Mouse (Mus musculus) CD4-positive, CD25-positive, alpha-beta regulatory T cell, adult 2 months (primary cell): ENCODE data around the gene Esrra.
A peak's percentile ranks its signal among the peaks of the same experiment; 100 is the strongest.

Experiments used
- DNase-seq: peaks from one replicate; pipeline ENCODE4 v3.0.0-alpha.2; 2012; ENCODE audit warnings: low read depth, low spot score

Esrra gene

DNA sequence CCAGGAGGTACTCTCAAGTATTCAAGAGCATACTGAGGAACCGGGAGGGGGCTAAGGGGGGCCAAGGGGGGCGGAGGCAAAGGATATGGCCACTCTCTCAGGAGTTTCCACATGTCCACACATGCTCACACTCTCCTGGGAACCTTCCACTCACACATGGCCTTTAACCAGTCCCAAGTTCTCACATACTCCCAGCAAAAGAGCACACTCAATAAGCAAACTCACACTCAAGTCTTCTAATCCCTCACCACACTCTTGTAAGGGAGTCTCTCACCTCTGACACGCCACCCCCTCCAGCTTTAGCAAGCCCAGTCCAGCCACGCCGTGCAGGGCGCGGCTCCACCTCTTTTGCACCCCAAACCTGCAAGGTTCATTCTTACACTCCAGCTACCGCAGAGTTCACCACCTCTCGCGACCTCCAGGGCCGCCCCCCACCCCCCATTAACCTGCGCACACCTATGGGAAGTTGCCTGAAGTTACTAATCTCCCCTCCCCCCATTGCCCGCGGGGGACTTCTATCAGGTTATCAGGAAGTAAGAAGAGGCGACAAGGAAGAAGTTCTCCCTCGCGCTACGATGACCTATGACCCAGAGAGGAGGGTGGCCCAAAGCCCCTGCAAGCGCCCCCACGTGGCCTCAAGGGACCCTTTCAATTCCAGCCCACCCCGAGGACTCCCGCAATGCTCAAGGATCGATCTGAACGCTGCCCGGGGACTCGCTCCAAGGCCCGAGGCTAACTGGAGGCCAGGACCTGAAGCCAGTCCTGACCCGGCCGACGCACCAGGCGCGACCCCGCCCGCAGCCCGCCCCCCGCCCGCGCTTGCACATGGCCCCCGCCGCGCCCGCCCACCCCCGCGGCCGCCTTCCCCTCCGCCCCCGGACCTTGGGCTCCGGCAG, 624 bp downstream of the Esrra start:
- DNase-seq: peak; percentile 67

DNA sequence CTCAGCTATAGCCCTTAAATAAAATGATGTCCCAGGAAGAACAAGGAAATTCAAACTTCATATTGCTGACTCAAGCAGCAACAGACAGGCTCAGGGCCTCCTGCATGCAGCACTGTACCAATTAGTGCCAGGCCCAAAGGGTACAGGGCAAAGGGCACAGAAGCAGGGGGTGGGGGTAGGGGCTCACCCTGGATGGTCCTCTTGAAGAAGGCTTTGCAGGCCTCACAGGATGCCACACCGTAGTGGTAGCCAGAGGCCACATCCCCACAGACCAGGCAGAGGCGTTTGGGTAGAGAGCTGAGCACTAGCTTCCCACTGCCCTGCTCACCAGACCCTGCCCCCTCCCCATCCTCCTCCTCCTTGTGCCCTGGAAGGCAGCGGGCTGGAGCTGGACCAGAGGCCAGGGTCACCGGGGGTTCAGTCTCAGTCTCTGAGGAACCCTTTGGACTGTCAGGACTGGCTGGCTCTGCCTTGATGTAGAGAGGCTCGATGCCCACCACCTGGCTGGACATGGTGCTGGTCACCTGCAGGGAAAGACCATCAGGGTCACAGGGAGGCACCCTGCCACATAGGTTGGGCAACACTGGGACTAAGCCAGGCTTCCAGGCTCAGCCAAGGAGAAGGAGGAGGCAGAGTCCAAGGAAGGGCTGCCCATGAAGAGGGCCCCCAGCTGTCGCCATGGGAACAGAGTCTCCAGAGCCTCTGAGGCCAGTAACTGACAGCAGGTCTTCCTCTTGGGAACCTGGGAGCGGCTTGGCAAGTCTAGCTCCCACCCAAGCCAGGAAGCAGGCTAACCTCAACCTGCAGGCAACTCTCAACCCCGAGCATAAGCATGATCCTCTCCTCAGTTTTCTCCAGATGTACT, 1.5 kb downstream of the Esrra start:
- DNase-seq: no peak

DNA sequence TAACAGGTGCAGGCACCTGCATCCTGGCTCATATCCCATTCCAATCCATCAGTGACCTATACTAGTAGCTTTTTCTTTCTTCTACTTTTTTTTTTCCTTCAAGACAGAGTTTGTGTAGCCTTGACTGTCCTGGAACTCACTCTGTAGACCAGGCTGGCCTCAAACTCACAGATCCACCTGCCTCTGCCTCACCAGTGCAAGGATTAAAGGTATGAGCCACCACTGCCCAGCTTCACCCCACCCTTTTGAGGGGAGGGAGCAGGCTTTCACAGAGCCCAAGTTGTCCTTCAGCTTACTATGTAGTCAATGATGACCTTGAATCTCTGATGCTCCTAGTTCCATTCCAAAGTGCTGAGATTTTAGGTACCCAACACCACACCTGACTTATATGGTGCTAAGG, 2.2 kb downstream of the Esrra start:
- no peak for DNase-seq

DNA sequence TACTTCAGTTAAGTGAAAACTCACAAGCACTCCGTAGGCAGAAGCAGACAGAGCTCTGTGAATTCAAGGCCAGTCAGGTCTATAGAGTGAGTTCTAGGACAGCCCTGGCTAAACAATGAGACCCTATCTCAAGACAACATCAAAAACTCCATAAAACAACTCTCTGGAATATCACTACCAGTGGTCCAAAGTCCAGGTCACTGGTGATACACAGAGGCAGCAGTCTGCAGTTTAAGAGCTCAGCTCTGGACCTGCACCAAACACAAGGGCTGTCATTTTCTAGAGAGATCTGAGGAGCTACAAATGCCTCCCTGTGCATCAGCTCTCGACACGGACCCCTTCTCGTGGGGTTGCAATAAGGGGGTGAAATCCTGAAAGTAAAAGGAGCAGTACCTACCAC, 3.3 kb downstream of the Esrra start:
- no peak for DNase-seq

DNA sequence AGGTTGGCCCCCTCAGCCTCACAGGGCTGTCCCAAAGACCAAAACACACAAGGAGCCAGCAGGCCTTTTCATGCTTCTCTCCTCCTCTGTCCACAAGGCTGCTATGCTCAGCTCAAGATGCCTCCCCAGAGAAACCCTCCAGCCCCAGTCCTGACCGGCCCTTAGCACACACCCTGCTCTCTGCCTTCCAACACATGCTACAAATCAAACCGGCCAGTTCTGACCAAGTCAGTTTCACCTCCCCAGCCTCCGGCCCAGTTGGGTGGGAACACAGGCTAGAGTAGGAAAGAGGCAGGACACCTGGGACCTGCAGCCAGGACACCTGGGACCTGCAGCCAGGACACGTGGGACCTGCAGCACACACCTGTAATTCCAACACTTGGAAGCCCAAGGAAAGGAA, 5.1 kb downstream of the Esrra start:
- no peak for DNase-seq

DNA sequence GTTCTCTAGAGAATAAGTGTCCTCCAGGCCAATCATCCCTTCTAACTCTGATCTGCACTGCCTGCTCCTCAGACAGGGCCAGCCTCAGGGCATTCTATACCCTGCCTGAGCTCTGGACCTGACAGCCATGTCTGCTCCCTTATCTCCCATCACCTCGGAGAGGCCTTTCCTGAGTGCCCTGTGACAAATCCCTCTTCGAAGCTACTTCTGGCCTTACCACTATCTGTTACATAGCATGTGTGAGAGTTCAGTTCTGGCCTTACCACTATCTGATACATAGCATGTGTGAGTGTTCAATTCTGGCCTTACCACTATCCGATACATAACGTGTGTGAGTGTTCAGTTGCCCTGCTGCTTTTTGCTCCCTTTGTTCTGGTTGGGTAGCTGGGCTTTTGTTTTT, 6.3 kb downstream of the Esrra start:
- DNase-seq: no peak

DNA sequence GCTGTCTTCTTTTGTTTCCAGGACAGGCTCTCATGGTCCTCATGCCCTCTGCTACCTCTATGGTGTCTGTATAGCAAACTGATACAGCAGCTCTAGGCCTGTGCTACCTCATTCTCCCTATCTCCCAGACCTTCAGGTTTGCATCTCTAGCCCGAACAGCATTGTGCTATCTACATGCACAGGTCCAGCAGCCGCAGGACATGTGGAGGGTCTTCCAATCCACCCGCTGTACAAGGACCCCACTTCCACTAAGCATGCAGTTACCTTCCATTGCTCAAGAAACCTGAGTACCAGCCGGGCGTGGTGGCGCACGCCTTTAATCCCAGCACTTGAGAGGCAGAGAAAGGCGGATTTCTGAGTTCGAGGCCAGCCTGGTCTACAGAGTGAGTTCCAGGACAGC, 7.1 kb downstream of the Esrra start:
- DNase-seq: no peak

DNA sequence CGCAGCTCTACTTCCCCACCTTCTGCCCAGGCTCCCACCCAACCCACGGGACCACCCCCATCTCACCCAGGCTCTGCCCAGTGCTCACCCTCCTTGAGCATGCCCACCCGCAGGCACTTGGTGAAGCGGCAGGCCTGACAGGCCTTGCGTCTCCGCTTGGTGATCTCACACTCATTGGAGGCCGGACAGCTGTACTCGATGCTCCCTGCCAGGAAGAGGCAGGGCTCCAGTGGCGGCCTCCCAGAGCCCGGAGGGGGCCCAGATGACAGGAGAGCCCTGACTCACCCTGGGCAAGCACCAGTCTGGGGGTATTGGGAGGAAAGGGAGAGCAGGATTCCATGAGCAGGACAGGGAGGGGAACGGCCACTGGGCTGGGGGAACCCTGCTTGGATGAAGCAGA, 7.6 kb downstream of the Esrra start:
- DNase-seq: no peak

DNA sequence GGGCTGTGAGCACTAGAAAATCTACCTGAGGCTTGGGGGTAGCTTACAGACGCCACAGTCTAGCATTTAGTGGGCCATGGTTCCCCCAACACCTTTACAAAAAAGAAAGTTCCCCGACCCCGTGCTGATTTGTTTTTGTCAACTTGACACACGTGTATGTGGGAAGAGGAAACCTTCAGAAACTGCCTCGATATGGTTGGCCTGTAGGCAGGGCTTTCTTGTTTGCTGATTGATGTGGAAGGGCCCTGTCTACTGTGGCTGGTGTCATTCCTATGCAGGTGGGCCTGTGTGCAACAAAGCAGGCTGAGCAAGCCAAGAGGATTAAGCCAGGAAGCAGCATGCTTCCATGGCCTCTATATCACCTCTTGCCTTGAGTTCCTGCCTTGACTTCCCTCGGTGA, 8.6 kb downstream of the Esrra start:
- DNase-seq: no peak

DNA sequence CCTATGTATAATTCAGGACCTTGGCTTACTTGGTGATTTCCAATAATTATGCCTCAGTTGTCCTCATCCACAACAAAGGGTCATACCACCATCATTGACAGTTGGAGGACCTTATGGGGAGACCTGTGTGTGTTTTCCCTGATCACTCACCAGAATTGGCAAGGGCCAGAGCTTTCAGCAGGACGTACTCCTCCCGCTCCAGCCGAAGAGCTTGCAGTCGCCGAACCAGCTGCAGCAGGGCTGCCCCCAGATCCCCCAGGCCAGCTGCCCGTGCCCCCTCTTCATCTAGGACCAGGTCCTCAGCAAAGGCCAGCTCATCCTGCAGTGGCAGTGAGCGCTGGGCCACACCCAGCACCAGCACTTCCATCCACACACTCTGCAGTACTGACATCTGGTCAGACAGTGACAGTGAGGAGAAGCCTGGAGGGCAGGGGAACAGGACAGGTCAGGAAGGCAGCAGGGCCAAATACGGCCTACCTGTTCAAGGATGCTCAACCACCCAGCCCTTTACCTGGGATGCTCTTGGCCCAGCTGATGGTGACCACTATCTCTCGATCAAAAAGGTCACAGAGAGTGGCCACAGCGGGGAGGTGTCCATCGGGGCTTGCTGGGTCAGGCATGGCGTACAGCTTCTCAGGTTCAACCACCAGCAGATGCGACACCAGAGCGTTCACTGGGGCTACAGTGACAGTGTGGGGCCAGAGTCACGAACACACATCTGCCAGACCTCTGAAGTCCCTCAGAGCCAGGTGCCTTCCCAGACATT, 9.2 kb downstream of the Esrra start:
- no peak for DNase-seq

DNA sequence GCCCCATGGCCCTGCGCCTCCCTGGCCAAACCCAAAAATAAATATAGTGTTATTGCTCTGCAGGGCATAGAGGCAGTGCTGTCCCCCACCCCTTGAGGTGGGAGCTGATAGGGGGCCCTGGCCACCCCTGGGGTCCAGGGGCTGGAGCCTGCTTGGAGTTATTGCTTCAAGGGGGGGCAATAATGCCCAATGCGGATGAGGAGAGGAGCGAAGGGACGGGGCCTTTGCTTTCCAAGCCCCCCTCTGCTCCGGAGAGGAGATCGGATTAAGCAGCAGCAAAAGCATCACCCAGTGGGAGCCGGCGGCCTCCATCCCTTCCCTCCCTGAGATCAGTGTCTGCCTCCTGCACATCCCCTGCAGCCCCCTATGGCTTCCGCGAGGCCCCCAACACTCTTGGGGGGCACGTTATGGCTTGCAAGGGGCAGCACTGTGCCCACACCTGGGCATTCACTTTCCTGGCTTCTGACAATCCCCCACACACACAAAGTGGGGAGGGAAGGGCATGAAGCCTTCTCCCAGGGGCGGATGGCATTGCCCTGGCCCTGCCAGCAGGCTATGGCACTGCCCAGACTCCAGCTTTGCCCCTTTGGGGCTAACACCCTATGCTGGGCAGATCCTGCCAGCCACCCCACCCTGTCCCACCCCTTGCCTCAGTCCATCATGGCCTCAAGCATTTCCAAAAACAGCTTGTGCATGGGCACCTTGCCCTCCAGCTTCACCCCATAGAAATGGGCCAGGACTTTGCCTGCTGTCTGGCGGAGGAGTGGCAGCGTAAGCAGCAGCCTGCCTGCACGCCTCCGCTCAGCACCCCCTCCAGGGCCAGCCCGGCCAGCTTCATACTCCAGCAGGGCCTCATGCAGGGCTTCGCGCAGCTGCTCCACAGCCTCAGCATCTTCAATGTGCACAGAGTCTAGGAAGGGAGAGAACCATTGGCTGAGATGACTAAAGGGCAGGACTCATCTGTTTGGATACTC, 10.2 kb downstream of the Esrra start:
- no peak for DNase-seq

DNA sequence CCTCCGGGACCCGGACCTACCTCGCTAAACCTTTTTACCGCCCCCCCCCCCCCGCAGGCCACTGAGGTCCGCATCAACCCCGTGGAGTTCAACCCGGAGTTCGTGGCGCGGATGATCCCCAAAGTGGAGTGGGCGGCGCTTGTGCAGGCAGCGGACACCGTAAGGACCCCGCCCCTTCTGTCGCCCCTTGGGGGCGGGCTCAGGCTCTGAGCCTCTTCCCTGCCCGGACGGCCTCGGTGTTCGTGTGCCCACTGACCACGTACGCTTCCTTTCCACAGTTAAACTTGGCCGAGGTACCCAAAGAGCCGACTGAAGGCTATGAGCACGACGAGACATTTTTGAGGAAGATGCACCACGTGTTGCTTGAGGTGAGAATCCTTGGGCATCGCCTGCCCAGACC, 11.3 kb downstream of the Esrra start:
- peak; percentile 60 for DNase-seq

DNA sequence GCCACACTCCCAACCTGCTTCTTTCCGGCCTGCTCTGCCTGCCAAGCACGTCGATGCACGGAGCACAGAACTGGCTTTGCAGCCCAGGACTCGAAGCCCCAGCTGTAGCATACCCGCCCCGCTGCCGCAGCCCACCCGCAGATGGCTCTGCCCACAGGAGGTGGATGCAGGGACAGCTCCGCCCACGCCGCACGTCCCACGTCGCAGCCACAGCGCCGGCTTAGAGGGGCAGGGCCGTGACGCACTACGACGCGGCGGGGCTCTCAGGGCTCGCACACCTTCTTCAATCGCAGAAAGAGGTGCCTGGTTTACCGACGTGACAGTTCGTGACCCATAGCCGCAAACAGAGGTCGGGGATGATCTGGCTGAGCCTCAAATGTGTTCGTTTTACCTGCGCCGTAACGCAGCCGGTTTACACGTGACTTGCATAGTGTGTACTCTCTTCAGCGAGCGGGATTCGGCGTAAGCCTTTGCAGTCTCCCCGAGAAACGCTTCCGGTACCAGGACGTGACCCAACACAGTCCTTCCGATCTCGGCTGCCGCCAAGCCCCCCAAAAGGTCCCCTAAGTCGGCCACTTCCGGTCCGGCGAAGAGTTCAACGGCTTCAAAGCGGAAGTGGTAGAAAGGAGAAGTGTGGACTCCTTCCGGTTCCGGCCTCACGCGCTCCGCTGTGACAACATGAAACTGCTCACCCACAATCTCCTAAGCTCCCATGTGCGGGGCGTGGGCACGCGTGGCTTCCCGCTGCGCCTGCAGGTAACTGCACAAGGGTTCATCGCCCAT, 11.9 kb downstream of the Esrra start, which contains the start of the genes Trmt112 and Prdx5:
Gene Trmt112, plus strand, starts transcription at position 192 of the 783 bp plus-strand sequence.
Gene Prdx5, minus strand, starts transcription at position 600 of the 783 bp plus-strand sequence.
- DNase-seq: peak; percentile 95

DNA sequence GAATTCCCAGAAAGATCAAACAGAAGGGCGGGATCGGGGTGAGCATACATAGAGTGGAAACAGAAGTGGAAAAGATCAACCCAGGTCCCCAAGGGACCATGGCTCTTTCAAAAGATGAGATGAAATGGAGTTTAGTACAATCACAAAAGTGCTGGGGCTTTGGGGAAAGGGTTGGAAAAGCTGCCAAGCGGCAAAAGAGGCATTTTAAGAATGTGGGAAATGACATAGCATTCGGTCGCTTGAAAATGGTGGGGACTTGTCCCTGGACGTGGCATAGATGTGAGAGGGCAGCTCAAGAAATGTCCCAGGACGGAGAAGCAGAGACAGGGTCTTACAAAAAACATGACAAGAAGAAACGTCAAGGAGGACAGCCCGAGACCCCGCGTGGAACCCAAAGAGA, 12.6 kb downstream of the Esrra start:
- no peak for DNase-seq

DNA sequence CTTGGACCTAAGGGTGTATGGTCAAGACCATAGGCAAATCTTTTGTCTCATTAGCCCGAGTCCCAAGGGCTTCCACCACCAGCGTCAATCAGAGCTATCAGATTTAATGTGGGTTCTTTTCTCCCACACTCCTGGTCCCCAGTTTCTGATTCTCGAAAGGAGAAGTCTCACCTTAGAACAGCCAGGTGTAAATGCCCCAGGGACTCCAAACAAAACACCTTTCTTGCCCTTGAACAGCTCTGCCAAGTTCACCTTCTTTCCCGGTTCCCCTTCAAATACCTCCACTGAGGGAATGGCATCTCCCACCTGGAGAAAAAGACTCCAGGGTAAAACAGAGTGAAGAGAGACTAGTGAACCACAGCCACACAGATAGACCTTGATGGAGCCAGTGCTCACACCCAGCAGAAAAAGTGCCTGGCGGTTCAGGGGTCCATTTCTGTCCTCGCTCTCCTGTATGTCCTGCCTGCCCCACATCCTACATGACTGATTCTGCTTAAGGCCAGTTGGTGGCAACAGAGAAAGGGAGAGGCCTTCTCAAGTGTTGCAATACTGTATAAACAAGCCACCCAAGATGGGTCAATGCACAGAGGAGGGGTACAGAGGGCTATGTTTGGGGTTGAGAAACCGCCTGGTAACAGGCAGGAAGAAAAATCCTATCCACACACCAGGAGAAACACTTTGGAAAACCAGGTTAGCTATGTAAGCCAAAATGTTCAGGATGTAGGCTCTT, 13.6 kb downstream of the Esrra start:
- no peak for DNase-seq

DNA sequence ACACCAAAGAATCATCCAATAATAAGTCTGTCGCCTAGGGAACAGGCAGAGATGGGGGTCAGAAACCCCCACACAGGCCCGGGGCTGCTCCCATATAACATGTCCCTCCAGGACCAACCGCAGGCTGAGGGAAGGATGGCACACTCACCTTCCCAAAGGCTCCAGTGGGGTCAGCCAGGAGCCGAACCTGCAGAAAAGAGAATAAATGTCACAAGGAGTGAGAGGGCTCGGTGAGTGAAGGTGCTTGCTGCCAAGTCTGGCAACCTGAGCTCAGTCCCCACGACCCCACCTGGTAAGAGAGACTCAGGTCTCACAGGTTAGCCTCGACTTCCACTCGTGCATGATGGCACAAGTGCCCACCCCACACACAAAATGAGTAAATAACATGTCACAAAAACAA, 14.5 kb downstream of the Esrra start:
- no peak for DNase-seq

DNA sequence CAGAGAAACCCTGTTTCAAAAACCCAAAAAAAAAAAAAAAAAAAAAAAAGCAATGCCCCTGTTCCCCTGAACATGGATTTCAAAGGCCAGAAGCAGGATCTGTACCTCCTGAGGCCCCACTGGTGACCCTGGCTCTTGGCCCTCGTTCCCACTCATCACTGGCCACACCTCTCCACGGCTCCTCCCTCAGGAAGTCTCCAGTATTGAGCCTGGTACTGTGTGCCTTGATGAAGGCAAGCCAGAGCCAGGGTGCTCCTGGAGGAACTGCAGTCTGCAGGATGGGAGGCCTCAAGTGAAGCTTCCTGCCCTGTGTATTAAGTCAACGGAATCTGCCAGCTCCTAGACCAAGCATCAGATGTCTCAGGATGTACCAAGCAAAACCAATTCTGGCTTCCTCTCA, 15.4 kb downstream of the Esrra start:
- no peak for DNase-seq

DNA sequence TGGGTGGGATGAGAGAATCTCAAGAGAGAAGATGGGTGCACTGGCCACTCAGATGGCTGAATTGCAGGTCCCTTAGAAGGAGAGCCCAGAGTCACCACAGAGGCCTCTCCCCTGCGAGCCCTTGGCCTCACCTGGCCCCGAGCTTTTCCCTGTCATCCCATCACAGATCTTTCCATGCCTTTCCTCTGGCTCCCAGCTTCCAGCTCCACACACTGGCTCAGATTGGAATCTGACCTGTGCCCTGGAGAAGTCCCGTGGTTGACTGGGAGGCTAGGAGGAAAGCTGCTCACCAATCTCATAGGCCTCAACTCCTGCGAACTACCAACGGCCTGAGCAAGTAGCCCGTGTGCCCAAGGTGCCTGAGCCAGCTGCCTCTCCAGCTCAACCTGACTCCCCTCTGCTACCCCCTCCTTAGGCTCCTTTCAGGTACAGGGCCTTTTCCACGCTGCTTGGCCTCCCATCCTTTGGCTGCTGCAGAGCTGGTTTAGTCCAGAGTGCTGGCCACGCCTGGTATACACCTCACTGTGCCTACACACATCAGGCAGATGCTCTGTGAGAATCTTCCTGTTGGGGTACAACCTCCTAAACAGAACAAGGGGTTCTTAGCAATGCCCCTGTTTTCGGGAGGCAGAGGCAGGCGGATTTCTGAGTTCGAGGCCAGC, 16.0 kb downstream of the Esrra start:
- no peak for DNase-seq

DNA sequence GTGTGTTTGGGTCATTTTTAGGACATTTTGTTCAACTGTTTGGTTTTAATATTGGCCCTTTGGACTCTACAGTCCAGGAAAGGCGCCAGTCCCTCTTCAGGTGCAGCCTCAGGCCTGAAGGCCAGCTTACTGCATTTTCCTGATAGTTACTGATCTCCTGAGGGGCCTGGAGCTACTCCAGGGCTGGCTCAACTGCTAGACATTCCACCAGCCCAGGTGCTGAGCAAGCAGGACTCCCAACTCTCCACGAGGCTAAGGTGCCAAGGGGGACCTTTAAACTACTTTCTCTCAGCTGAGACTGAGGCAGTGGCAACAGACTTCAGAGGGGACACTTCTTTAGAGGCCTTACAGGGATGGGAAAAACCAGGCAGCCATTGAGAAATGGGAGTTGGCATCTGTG, 16.8 kb downstream of the Esrra start:
- no peak for DNase-seq
